In the genomic region with DNA sequence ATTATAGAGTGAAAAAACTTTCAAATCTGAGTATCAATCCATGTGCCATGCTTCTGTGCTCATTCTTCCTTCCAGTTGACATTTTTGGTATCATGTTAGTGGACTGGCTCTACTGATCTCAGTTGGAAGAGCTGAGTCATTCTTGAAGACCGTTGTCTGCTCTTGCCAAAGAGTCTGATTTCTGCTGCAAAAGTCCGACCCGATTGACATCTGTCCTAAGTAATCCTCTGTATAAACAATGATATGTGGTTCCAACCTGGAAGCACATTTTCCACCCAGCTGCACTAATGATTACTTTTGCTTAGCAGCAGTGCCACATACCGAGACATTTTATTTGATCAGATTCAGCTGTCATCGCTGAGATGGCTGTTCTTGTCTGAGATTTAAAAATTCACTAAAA, we compare ENCODE assay signal across 27 mouse cellular contexts.
"Had no signal": no experiment of that assay in that cellular context is flagged by ENCODE, and none has a peak within 500 bp of the region (broad histone marks: within the 10 kb centered on the region; RNA-seq: fewer than 3 reads in every experiment).

No protein-coding gene starts in this region.

- H3K4me2 ChIP-seq: heart, embryonic 11.5 days; heart, embryonic 13.5 days; heart, embryonic 15.5 days; hindbrain, embryonic 13.5 days; hindbrain, embryonic 15.5 days; kidney, embryonic 15.5 days; limb, embryonic 13.5 days; limb, embryonic 15.5 days; liver, embryonic 11.5 days; liver, embryonic 13.5 days had no signal

- ATAC-seq: hindbrain, postnatal 0 days; intestine, embryonic 16.5 days had no signal

- DNase-seq: gastrocnemius, postnatal 14 days; gastrocnemius, postnatal 36 days; heart, adult 11 months; heart, adult 2 months; heart, postnatal 14 days; heart, postnatal 36 days; kidney, adult 11 months; kidney, adult 2 months; kidney, adult 9 months; kidney, postnatal 14 days; kidney, postnatal 36 days; layer of hippocampus, adult 9-11 months; layer of hippocampus, postnatal 36 days; left cerebral cortex, postnatal 4 days; liver, embryonic 13.5 days had no signal

- H3K9ac ChIP-seq: heart, embryonic 13.5 days; heart, embryonic 15.5 days; hindbrain, embryonic 13.5 days; hindbrain, embryonic 15.5 days; kidney, embryonic 15.5 days; limb, embryonic 13.5 days; limb, embryonic 15.5 days; liver, embryonic 13.5 days had no signal

- H3K4me1 ChIP-seq: heart, embryonic 13.5 days; heart, embryonic 15.5 days; hindbrain, embryonic 13.5 days; hindbrain, embryonic 15.5 days; kidney, embryonic 15.5 days; limb, embryonic 13.5 days; limb, embryonic 15.5 days; liver, embryonic 13.5 days had no signal

- H3K27ac ChIP-seq: heart, adult 2 months; heart, embryonic 13.5 days; heart, embryonic 15.5 days; hindbrain, embryonic 13.5 days; hindbrain, embryonic 15.5 days; hindbrain, postnatal 0 days; kidney, embryonic 15.5 days; kidney, postnatal 0 days; limb, embryonic 13.5 days; limb, embryonic 15.5 days; liver, embryonic 13.5 days had no signal

- H3K9me3 ChIP-seq: heart, embryonic 13.5 days; heart, embryonic 15.5 days; hindbrain, embryonic 13.5 days; hindbrain, embryonic 15.5 days; kidney, embryonic 15.5 days; limb, embryonic 13.5 days; limb, embryonic 15.5 days; liver, embryonic 13.5 days had no signal

- H3K4me3 ChIP-seq: heart, adult 2 months; heart, embryonic 13.5 days; heart, embryonic 15.5 days; hindbrain, embryonic 13.5 days; hindbrain, embryonic 15.5 days; kidney, embryonic 15.5 days; limb, embryonic 13.5 days; limb, embryonic 15.5 days; liver, embryonic 13.5 days had no signal

- H3K27me3 ChIP-seq: heart, embryonic 13.5 days; heart, embryonic 15.5 days; hindbrain, embryonic 13.5 days; hindbrain, embryonic 15.5 days; kidney, embryonic 15.5 days; limb, embryonic 13.5 days; limb, embryonic 15.5 days; liver, embryonic 13.5 days had no signal

- H3K36me3 ChIP-seq: heart, embryonic 13.5 days; heart, embryonic 15.5 days; hindbrain, embryonic 13.5 days; hindbrain, embryonic 15.5 days; kidney, embryonic 15.5 days; limb, embryonic 13.5 days; limb, embryonic 15.5 days; liver, embryonic 13.5 days had no signal
